Mouse (Mus musculus) left cerebral cortex, adult 2 months (tissue): ENCODE measurements around the gene Rasgef1b. TPM values are rescaled to one million over a fixed set of nuclear protein-coding genes. Genes with fewer than 3 reads are reported as not detected.

Experiments used
- DNase-seq, 2 experiments: peaks; one replicate each; pipeline ENCODE4 v3.0.0; 2021 to 2022; ENCODE audit warnings: low spot score in 2 of 2, mixed read lengths in 1 of 2; ENCODE audit errors: extremely low spot score in 1 of 2
- H3K27ac ChIP-seq: fragments of 200-600 bp; 2 replicates; pipeline ENCODE4 v1.8.1; 2022
- H3K4me3 ChIP-seq: fragments of 200-600 bp; 2 replicates; pipeline ENCODE4 v1.8.1; 2022
- CTCF ChIP-seq: fragments of 200-600 bp; IDR thresholded peaks from 2 replicates; pipeline ENCODE4 v1.8.1; 2022; ENCODE audit warnings: antibody characterized with exemption, mild to moderate bottlenecking, moderate library complexity
- intact Hi-C: fragments of 180-260 bp; cut with DNase I; formaldehyde crosslinking; loops from one replicate; pipeline ENCODE4 v1.15.1; 2025
- total RNA-seq, 2 experiments: library from RNA; stranded (reverse); gene quantifications; 2 replicates each; pipeline ENCODE4 v1.2.3; 2021

Gene Rasgef1b
- total RNA-seq, 2 experiments from 2014 or later, result 65.7 to 88.8 TPM

DNA sequence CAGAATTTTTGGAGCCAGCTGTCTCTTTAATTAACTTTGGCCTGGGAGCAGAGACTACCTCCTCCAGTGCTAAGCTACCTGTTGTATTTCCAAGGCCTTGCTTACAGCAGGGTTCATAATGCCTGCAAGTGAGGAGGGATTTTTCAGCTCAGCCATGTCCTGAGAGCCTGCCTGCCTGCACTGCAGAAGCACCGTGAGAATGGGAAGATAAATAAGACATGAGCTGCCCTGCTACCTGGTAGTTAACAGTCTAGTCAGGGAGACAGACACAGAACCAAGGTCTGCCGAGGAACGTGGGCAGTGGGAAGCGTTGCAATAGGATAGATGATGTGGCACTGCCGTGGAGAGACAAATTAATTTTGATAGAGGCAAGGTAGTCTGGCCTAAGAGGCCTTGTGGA lies 277.4 kb downstream of the Rasgef1b start:
- DNase-seq, result no peak
- H3K27ac ChIP-seq, result no peak overlapping the region
- intact Hi-C loops, result no loop called here
- TF ChIP-seq CTCF, result no peak
- no peak overlapping the region for H3K4me3 ChIP-seq

DNA sequence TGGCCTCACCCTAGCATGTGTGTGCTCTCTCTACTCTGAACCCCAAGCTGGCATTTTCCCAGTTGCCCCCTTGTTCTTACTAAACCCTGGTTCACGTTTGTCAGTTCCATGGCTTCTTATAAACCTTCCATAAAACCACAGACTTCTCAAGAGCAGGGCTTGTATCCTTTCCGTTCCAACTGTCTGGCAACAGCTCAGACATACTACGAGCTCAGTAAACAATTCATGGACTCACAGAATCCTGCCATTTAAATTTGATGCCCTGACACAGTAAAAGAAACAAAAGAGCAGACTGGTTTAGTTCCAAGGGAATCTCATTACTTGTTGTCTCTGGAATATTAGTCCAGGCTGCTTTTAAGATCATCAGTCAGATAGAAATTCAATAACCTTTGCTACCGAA lies 277.9 kb downstream of the Rasgef1b start:
- H3K27ac ChIP-seq, result no peak overlapping the region
- intact Hi-C loops, result no loop called here
- DNase-seq, result no peak

DNA sequence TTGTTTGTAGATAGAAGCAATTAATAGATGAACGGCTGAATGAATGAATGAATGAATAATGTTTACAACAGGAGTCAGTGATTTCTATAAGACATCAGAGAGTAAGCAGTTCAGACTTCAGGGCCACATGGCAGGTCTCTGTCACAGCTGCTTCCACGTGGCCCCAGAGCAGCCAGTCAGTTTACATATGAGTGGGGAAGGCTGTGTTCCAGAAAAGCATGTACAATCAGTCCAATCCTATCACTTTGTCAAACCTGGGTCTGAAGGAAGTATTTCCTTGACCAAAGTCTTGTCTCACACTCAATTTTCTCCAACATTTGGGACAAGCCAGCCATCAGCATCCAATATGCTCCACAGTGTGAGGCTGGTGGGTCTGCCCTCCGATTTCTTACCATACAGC lies 278.4 kb downstream of the Rasgef1b start:
- DNase-seq, result no peak
- TF ChIP-seq CTCF, result no peak
- no peak overlapping the region for H3K27ac ChIP-seq
- intact Hi-C loops, result no loop called here
- H3K4me3 ChIP-seq, result no peak overlapping the region

More for the DNA sequence above, 277.9 kb downstream of the Rasgef1b start:
- no peak for TF ChIP-seq CTCF
- no peak overlapping the region for H3K4me3 ChIP-seq

DNA sequence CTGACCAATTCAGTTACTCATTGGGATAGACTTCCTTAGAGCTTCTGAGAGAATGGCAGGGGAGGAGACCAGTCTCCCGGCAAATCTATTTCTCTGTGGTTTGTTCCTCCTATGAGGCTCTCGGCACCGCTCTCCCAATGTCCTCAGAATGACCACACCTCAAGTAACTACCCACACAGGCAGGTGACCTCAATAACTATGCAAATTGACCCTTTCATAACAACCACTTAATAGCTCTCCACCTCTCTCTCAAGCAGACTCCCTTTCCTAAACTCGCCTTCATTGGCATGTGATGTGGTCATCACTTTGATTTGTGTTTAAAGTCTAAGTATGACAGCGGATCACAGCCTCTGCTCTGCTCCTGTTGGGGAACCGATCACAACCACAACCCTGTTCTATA lies 281.4 kb downstream of the Rasgef1b start:
- TF ChIP-seq CTCF, result no peak
- DNase-seq, result no peak
- intact Hi-C loops, result no loop called here

DNA sequence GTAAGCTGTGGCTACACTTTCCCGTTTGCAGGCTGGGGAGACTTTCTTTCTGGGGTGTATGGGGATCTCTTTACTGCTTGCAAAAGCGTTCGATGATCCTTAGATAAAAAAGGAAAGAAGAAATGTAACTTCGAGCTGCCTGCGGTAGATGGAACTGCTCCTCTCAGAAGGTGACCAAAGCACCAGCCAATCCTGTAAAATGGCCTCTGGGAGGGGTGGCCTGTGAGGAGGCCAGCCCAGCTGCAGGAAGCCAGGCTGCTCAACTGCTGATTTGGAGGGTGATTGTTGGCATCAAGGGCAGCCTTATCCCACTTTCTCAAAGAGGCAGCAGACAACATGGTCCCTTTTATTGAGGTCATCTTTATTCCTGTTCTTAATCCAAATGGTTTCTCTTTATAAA lies 283.6 kb downstream of the Rasgef1b start:
- intact Hi-C loops, result no loop called here
- DNase-seq, result no peak
- H3K27ac ChIP-seq, result no peak overlapping the region
- H3K4me3 ChIP-seq, result no peak overlapping the region
- no peak for TF ChIP-seq CTCF

More for the DNA sequence above, 281.4 kb downstream of the Rasgef1b start:
- Histone ChIP-seq H3K27ac (no peak overlapping the region), H3K4me3 (no peak overlapping the region)

DNA sequence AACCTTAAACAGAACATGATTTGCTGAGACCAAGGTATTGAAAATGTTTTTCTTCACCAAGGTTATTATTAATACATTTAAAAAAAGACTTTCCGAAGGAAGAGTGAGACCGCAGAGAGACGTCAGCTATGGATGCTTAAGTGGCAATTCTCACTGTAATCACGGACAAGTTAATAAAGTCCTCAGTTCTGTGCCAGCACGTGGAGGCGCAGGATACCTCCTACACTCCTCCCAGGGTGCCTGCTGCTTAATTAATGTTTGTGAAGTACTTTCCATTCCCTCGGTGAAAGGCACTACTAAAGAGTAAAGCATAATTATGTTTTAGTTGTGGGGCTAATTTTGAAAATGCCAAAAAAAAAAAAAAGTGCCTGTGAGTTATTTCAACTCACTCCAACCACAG lies 284.1 kb downstream of the Rasgef1b start:
- no peak overlapping the region for H3K27ac ChIP-seq
- no peak for DNase-seq
- intact Hi-C loops, result no loop called here
- TF ChIP-seq CTCF, result no peak
- H3K4me3 ChIP-seq, result no peak overlapping the region

DNA sequence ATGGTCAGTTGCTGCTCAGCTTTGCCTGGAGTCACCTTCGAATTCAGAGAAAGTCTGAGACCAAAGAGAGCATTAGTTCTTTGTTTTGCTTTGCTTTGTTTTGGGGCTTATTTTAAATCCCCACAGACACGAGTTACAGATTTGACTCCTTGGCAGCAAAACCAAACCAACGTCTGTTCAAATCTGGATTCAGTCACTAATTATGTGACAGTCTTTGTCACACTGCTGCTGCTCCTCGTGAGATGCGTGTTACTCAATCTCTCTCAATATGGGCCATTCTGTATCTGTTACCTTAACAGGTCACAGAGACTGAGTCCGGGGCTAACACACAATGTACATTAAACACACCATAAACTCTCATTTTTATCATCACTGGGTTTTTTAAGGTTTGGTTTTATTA lies 288.8 kb downstream of the Rasgef1b start:
- H3K27ac ChIP-seq, result no peak overlapping the region
- no peak for DNase-seq
- no peak overlapping the region for H3K4me3 ChIP-seq
- intact Hi-C loops, result no loop called here
- no peak for TF ChIP-seq CTCF

DNA sequence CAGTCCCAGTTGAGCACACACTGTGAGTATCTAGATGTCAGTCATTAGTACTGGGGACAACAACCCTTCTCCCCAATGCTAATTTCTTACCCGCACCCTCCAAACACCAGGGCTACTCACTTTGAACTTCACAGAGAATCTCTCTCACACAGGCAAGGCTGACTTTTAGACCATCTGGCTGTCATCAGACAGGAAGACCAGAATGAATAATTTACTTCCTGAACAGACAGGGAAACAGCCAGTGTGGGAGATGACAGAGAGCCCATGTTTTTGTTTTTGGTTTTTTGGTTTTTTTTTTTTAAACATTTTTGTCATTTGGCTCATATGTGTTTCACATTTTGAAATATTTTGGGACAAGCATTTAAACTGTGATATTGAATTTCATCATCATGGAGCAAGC lies 290.3 kb downstream of the Rasgef1b start:
- no peak for DNase-seq
- intact Hi-C loops, result no loop called here
- Histone ChIP-seq H3K27ac (no peak overlapping the region), H3K4me3 (no peak overlapping the region)
- no peak for TF ChIP-seq CTCF

DNA sequence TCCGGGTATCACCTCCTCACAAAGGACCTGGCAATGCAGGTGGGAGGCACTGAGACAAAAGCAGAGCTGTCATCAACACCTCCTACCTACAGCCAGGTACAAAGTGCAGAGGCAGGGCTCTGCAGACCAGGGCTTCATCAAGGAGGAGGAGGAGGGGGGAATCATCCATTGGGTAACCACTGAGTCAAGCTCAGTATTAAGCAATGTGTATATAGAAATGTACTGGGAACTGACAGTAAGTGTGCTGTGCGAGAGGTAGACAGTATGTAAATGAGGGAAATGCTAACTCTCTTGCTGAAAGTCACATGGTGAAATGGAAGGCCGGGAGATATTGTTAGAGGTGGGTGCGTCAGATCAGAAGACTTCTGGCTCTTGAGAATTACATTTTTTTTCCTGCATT lies 294.6 kb downstream of the Rasgef1b start:
- TF ChIP-seq CTCF, result no peak
- Histone ChIP-seq H3K27ac (no peak overlapping the region), H3K4me3 (no peak overlapping the region)
- intact Hi-C loops, result no loop called here
- DNase-seq, result no peak

DNA sequence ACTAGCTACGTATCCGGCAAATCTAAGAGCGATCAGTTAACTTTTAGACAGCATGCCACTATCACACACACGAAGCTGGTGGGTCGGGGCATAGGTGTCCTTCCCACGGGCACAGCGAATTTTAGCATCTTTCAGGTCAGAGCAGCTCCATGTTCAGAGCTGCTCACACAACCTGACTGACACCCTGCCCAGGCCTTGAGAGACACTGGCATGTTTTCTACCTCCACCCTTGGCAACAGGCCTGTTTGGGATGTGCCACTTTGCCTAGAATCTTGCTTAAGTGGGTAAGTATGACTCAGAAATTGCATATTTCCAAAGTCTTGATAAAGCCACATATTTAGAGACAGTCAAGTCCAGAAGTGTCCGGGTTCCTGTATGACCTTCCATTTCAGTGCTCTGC lies 296.4 kb downstream of the Rasgef1b start:
- Histone ChIP-seq H3K4me3 (no peak overlapping the region), H3K27ac (no peak overlapping the region)
- DNase-seq, result no peak
- intact Hi-C loops, result no loop called here
- TF ChIP-seq CTCF, result no peak

DNA sequence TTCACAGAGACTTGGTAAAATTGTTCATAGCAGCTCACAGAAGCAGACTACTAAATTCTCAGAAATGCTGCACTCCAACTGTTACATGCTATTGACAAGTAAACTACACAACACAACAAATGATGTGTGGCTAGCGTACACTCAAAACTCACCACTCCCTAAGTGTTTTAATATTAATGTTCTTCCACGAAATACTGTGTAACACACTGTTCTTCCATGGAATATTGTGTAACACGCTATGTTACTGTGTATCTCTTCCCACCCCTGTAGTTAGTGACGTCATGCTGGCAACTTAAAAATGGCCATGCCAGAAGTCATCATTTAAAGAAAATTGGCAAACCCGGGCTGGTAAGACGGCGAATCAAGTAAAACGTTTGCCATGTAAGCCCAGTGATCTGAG lies 299.6 kb downstream of the Rasgef1b start:
- no peak for TF ChIP-seq CTCF
- DNase-seq, result no peak
- H3K4me3 ChIP-seq, result no peak overlapping the region
- intact Hi-C loops, result no loop called here
- H3K27ac ChIP-seq, result no peak overlapping the region

DNA sequence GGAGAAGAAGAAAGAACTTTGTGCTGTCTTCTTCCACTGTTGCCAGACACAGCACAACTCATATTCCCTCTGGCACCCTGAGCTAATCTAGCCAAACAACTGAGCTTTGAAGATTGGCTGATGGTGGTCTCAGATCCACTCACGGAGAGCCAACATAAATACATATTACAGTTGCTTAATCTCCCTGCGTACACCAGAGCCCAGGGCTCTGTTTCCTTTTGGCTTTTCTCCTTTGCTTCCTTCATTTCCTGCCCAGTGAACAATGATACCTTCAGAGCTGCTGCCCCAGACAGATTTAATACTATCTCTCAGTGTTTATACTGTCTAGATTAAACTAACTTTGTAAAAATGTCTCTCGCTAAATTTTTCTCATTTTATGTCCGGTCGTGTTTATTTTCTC lies 300.2 kb downstream of the Rasgef1b start:
- Histone ChIP-seq H3K27ac (no peak overlapping the region), H3K4me3 (no peak overlapping the region)
- no peak for DNase-seq
- TF ChIP-seq CTCF, result no peak
- intact Hi-C loops, result no loop called here

DNA sequence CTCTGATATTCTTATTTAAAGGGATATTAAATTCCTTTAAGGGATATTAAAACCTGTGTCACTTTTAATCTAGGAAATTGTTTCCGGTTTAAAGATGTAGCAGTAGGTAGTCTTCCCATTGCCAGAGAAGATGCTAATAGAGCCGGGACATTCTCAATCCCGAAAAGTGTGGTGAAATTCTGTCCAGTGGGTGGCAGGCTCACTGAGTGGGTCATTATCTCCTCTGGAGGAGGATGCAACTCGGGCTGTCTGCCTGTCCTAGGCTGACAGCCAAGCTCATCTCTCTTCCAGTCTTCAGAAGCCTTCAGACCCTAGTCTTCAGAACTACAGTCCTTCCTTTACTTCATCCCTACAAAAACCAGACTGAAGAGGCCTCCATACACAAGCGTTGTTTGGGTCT lies 305.6 kb downstream of the Rasgef1b start:
- intact Hi-C loops, result no loop called here
- H3K27ac ChIP-seq, result no peak overlapping the region
- H3K4me3 ChIP-seq, result no peak overlapping the region
- TF ChIP-seq CTCF, result peak; percentile 43
- DNase-seq, result no peak

DNA sequence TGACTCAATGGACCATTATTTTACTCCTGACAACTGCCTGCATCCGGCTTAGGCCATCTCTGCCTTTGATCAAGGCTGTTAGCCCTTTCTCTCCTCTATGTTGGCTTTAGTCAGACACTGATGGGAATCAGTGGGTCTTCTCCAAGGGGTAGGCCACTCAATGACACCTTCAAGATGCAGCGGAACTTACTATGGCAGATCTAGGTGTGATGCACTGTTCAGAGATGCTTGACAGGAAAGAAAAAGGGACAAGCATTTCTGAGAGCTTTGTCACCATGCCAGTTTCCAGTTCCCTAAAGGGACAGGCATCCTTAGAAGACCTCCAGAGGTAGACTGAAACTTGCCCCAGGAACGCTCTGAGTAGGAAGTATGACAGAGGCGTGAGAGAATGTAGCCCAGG lies 306.0 kb downstream of the Rasgef1b start:
- intact Hi-C loops, result no loop called here
- Histone ChIP-seq H3K27ac (no peak overlapping the region), H3K4me3 (no peak overlapping the region)
- no peak for DNase-seq
- TF ChIP-seq CTCF, result no peak
